Mouse (Mus musculus) forebrain, embryonic 14.5 days (tissue): ENCODE results near the gene Ppp1r1c. TPM values are rescaled to one million over a fixed set of nuclear protein-coding genes. Genes with fewer than 3 reads are reported as not detected.
A peak's percentile ranks its signal among the peaks of the same experiment; 100 is the strongest.

Experiments
- ATAC-seq: fragments of 200-750 bp; cut with Nextera tagmentation; 2 replicates; pipeline ENCODE4 v1.8.0; 2017; ENCODE audit warnings: mild to moderate bottlenecking, moderate library complexity
- DNase-seq: peaks from one replicate; pipeline ENCODE4 v3.0.0-alpha.2; 2015; ENCODE audit warnings: low spot score
- H3K27ac ChIP-seq: fragments of 300-500 bp; sonication (generic); 2 replicates; pipeline ENCODE4 v1.5.1; 2014; ENCODE audit warnings: low read depth, mild to moderate bottlenecking, control low read depth, low read length, moderate library complexity
- H3K27me3 ChIP-seq: fragments of 300-500 bp; sonication (generic); replicated peaks from 2 replicates; pipeline ENCODE4 v1.6.1; 2014; ENCODE audit warnings: low read length, control low read depth, mixed read lengths; ENCODE audit not compliant: control insufficient read depth, insufficient read depth
- H3K36me3 ChIP-seq: fragments of 300-500 bp; sonication (generic); 2 replicates; pipeline ENCODE4 v1.6.1; 2014; ENCODE audit warnings: low read length, control low read depth; ENCODE audit not compliant: control insufficient read depth, insufficient read depth
- H3K4me1 ChIP-seq: fragments of 300-500 bp; sonication (generic); 2 replicates; pipeline ENCODE4 v1.6.1; 2014; ENCODE audit warnings: antibody characterized with exemption, low read length, control low read depth; ENCODE audit not compliant: control insufficient read depth, insufficient read depth
- H3K4me2 ChIP-seq: fragments of 300-500 bp; sonication (generic); 2 replicates; pipeline ENCODE4 v1.6.1; 2014; ENCODE audit warnings: mild to moderate bottlenecking, control low read depth, low read length
- H3K4me3 ChIP-seq: fragments of 300-500 bp; sonication (generic); 2 replicates; pipeline ENCODE4 v1.5.1; 2014; ENCODE audit warnings: low read depth, low read length, control low read depth
- H3K9ac ChIP-seq: fragments of 300-500 bp; sonication (generic); 2 replicates; pipeline ENCODE4 v1.6.1; 2014; ENCODE audit warnings: mild to moderate bottlenecking, low read length, control low read depth, moderate library complexity
- H3K9me3 ChIP-seq: fragments of 300-500 bp; sonication (generic); replicated peaks from 2 replicates; pipeline ENCODE4 v1.6.1; 2016; ENCODE audit warnings: low read length, control low read depth, mixed read lengths; ENCODE audit not compliant: control insufficient read depth
- WGBS: fragments of 180-500 bp; shearing (Covaris S2); extraction: QIAGEN DNeasy Blood & Tissue Kit; methylation state at CpG from one replicate; pipeline ENCODE4 v1.1.7; 2014; 5-methylcytosine and 5-hydroxymethylcytosine counted together
- polyA plus RNA-seq: library from polyadenylated mRNA; unstranded; fragments of >200 nt; fragmentation: Nextera tagmentation; extraction: Ambion mirVana; gene quantifications from 2 replicates; pipeline ENCODE4 v1.2.1, GENCODE M21; 2014

Ppp1r1c gene
- polyA plus RNA-seq, 1 experiment from 2014 or later, result 0.25 TPM

DNA sequence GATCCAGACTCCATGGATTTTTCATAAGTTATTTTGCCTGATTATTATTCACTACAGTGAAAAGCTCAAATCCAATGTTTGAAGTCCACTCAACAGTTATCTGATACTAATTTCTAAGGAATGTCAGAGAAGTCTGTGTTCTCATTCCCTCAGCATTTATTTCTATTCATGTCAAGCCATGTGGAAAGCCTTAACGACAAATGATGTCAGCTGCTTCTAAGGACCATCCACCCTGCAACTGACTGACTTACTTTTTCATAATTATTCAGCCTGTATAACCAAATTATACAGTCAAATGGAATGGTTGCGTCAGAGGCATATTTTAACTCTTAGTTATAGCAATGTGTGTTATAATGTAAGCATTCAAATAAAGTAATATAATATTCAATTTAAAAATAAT, 8.3 kb downstream of the Ppp1r1c start:
- peak; percentile 55; the same call in 1 of the 2 replicates for ATAC-seq

DNA sequence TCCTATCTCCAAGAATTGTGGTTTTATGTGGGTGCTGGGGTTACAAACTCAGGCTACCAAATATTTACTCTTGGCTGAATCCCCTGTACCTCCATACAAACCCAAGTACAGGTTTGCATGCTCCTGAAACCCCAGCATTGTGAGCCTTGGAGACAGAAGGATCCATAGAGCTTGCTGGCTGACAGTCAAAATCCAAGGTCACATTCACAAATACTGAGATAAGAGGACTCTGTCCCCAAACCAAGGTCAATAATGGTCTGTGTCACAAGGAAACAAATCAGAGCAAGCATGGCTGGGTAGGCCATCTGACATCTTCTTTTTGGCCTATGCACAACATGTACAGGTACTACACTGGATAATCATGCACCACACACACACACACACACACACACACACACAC, 10.3 kb downstream of the Ppp1r1c start:
- no peak for ATAC-seq
- no peak overlapping the region for H3K4me2 ChIP-seq
- no peaks in the 10 kb centered on the region for H3K27me3 ChIP-seq
- no peak overlapping the region for H3K27ac ChIP-seq
- no peaks in the 10 kb centered on the region for H3K36me3 ChIP-seq
- no peak overlapping the region for H3K4me3 ChIP-seq
- DNase-seq, result no peak
- no peaks in the 10 kb centered on the region for H3K9me3 ChIP-seq
- no peak overlapping the region for H3K9ac ChIP-seq
- no peaks in the 10 kb centered on the region for H3K4me1 ChIP-seq

More for the DNA sequence above, 8.3 kb downstream of the Ppp1r1c start:
- Histone ChIP-seq H3K9me3 (no peaks in the 10 kb centered on the region), H3K36me3 (no peaks in the 10 kb centered on the region), H3K4me2 (no peak overlapping the region), H3K27ac (no peak overlapping the region), H3K4me1 (no peaks in the 10 kb centered on the region), H3K9ac (no peak overlapping the region), H3K27me3 (no peaks in the 10 kb centered on the region), H3K4me3 (no peak overlapping the region)
- 15% methylated on average over 2 of the region's 2 CpGs for WGBS
- DNase-seq, result peak; percentile 32

DNA sequence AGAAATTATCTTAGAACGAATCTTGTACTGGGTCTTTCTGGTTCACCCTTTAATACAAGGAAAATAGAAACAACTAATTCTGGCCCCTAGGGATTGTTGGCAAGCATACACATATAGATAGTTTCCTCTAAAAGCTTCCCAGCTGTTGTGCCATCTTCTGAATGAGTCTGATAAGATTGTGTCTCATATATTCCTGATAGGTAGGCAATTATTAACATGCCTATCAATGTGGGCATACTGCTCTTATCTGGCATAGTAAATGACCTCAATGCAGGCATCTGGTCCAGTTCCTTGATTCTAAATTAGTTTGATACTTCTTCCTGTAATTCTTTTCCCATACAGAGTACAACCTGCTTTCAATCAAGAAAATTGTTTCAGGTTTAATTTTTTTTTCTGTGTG, 14.8 kb downstream of the Ppp1r1c start:
- H3K9ac ChIP-seq, result no peak overlapping the region
- H3K4me3 ChIP-seq, result no peak overlapping the region
- H3K9me3 ChIP-seq, result no peaks in the 10 kb centered on the region
- H3K27ac ChIP-seq, result no peak overlapping the region
- no peaks in the 10 kb centered on the region for H3K4me1 ChIP-seq
- 69% methylated on average over 1 of the region's 1 CpGs for WGBS
- H3K27me3 ChIP-seq, result no peaks in the 10 kb centered on the region
- H3K36me3 ChIP-seq, result no peaks in the 10 kb centered on the region
- ATAC-seq, result no peak
- H3K4me2 ChIP-seq, result no peak overlapping the region
- no peak for DNase-seq

DNA sequence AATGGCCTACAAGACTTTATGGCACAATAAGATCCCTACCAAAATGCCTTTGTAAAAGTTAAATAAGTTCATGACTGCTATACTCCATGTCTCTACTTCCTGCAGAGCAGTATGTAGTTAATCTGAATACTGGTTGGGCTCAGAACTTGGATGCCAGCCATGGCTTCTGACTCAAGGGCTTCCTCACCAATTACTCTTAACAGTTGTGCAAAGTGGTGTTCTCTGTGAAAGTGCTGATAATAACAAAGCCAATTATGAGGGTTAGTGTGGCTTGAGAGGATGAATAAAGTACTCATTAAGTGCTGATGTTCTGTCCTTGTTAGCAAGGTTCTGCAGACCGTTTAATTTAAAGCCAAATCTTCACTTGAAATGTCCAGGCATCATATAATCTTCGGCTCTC, 31.4 kb downstream of the Ppp1r1c start:
- no peak for ATAC-seq
- no peaks in the 10 kb centered on the region for H3K4me1 ChIP-seq
- peaks cover 7% of the 10 kb centered on the region; the same call in 1 of the 2 replicates for H3K9me3 ChIP-seq
- no peaks in the 10 kb centered on the region for H3K27me3 ChIP-seq
- 35% methylated on average over 2 of the region's 2 CpGs for WGBS
- no peak overlapping the region for H3K27ac ChIP-seq
- no peak overlapping the region for H3K4me2 ChIP-seq
- no peaks in the 10 kb centered on the region for H3K36me3 ChIP-seq
- DNase-seq, result peak; percentile 29
- no peak overlapping the region for H3K4me3 ChIP-seq
- no peak overlapping the region for H3K9ac ChIP-seq

DNA sequence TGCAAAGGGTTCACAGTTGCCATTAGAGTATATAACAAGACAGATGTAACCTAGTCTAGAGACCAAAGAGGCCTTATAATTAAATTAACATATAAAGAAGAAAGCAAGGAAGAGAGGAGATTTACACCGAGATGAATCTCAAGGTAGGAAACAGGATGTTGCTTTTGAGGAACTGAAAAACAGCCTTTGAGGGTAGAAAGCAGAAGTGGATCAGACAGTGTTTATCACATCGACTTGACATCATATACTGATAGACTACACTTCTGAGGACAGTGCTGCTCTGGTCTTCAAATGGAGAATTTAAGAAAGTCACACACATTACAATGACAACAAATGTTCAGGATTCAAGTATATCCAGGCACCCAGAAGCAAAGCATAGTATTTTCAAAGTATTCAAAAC, 34.4 kb downstream of the Ppp1r1c start:
- Histone ChIP-seq H3K4me3 (no peak overlapping the region), H3K4me1 (no peaks in the 10 kb centered on the region), H3K9ac (no peak overlapping the region), H3K9me3 (peaks cover 6% of the 10 kb centered on the region; the same call in 1 of the 2 replicates), H3K27me3 (no peaks in the 10 kb centered on the region), H3K27ac (no peak overlapping the region), H3K36me3 (no peaks in the 10 kb centered on the region), H3K4me2 (no peak overlapping the region)
- WGBS, result 90% methylated on average over 2 of the region's 2 CpGs
- DNase-seq, result no peak
- ATAC-seq, result no peak

DNA sequence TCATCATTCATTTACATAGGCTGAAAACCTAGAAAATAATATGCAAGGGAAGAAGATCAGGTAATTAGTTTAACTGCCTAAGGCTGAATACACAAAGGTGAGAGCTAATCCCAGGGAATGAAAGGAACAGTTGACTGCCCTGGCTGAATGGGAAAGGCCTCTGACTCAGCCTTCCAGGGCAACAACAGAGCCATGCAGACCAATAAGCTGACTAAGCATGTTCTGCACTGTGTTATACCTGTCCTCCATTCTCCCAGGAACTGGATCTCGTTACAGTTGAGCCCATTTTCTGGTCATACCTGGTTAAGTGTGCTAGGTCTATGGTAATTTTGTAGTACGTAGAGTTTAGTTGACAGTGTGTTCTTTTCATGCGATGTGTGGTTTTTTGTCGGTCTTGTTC, 36.6 kb downstream of the Ppp1r1c start:
- H3K4me1 ChIP-seq, result no peaks in the 10 kb centered on the region
- no peak overlapping the region for H3K4me3 ChIP-seq
- no peaks in the 10 kb centered on the region for H3K9me3 ChIP-seq
- DNase-seq, result no peak
- H3K27ac ChIP-seq, result no peak overlapping the region
- H3K27me3 ChIP-seq, result no peaks in the 10 kb centered on the region
- H3K4me2 ChIP-seq, result no peak overlapping the region
- H3K36me3 ChIP-seq, result no peaks in the 10 kb centered on the region
- ATAC-seq, result no peak
- WGBS, result 90% methylated on average over 4 of the region's 4 CpGs
- no peak overlapping the region for H3K9ac ChIP-seq

DNA sequence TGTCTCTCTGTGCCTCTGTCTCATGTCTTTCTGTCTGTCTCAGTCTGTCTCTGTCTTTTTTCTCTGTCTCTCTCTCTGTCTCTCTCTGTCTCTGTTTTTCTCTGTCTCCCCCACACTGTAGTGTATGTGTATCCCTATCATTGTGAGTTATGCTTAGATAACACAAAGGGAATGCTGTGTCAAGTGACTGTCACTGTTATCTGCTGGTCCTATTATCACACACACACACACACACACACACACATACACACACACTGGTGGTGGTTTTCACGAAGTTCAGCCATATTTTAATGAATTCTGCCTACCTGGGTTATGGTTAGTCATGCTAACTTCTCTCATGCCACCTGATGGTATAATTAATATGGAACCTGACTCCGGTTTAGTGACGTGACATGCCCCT, 44.1 kb downstream of the Ppp1r1c start:
- no peak for DNase-seq
- Histone ChIP-seq H3K9me3 (no peaks in the 10 kb centered on the region), H3K4me3 (no peak overlapping the region), H3K4me2 (no peak overlapping the region), H3K9ac (no peak overlapping the region), H3K27ac (no peak overlapping the region), H3K27me3 (no peaks in the 10 kb centered on the region), H3K4me1 (no peaks in the 10 kb centered on the region), H3K36me3 (no peaks in the 10 kb centered on the region)
- ATAC-seq, result no peak
- 81% methylated on average over 3 of the region's 3 CpGs for WGBS

DNA sequence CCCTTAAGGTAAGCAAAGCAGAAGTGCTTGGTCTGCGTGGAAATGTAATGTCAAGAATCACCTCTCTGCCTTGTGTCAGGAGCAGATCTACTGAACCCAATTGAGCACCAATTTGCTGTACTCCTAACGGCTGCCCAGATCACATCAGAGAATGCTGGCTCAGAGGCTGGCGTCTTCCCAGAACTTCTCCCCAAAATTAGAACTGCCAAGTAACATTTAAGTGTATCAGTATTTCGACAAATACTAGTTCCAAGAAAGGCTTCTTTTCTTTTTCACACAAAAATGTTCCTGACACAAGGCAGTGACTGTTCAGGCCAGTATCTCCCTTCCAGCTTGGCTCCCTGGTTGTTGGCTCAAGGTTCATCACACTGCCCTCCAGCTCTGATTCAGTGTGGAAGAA, 52.4 kb downstream of the Ppp1r1c start:
- ATAC-seq, result no peak
- Histone ChIP-seq H3K4me2 (no peak overlapping the region), H3K4me3 (no peak overlapping the region), H3K27me3 (no peaks in the 10 kb centered on the region), H3K4me1 (no peaks in the 10 kb centered on the region), H3K9me3 (no peaks in the 10 kb centered on the region), H3K27ac (no peak overlapping the region), H3K9ac (no peak overlapping the region), H3K36me3 (no peaks in the 10 kb centered on the region)
- WGBS, result 78% methylated on average over 4 of the region's 4 CpGs
- DNase-seq, result no peak

DNA sequence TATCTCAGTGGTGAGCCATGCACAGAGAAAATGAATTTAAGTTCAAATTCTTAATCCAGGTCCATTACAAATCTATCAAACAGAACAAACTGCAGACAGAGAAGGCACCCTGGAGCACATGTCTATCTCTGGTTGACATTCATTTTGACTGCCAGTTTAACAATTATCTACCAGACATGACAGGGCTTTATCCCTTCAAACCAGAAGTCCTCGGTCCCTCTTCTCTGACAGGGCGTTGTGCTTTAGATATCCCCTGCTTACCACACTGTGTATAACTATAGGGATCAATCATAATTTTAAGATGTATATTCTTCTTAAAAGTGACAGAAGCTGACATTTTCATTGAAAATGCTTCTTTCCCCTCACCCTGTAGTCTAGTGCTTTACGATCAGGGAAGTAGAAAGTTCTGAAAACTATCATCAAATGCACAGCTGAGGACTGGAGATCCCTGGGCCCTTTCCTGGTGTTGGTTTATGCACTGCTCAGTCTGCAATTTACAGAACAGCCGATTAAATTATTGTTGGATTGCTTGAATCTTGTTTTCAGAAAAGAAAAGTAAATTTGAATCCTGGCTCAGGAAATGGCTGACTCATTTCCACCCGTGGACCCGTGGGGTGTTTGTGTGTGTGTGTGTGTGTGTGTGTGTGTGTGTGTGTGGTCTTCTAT, 55.3 kb downstream of the Ppp1r1c start:
- Histone ChIP-seq H3K27me3 (no peaks in the 10 kb centered on the region), H3K4me2 (no peak overlapping the region), H3K36me3 (no peaks in the 10 kb centered on the region), H3K4me1 (no peaks in the 10 kb centered on the region), H3K4me3 (no peak overlapping the region), H3K9ac (no peak overlapping the region), H3K27ac (no peak overlapping the region), H3K9me3 (no peaks in the 10 kb centered on the region)
- ATAC-seq (no peak), DNase-seq (no peak)
- 75% methylated on average over 6 of the region's 6 CpGs for WGBS
